Mouse (Mus musculus) brain, embryonic 14.5 days (tissue): ENCODE measurements around the gene Ftsj3.

Experiments used
- CTCF ChIP-seq: fragments of 200-500 bp; IDR thresholded peaks from 2 replicates; pipeline ENCODE4 v1.5.1; 2012; ENCODE audit warnings: inconsistent platforms, mild to moderate bottlenecking, moderate library complexity, borderline replicate concordance; ENCODE audit not compliant: insufficient read depth, insufficient read length; ENCODE audit errors: extremely low read depth
- POLR2A ChIP-seq: fragments of 200-500 bp; IDR thresholded peaks from 2 replicates; pipeline ENCODE4 v1.6.1; 2012; ENCODE audit warnings: mild to moderate bottlenecking, inconsistent platforms, borderline replicate concordance; ENCODE audit not compliant: poor library complexity, insufficient read depth, insufficient read length, severe bottlenecking; ENCODE audit errors: extremely low read depth

GRCm38 (mm10) chr11:106264988-106265387, 9.1 kb upstream of the Ftsj3 start:
- TF ChIP-seq POLR2A (no peak), CTCF (no peak)
